Mouse (Mus musculus) embryonic fibroblast, embryonic 13.5 days (primary cell): Measurements from ENCODE around the gene Slc35e3. TPM values are rescaled to one million over a fixed set of nuclear protein-coding genes. Genes with fewer than 3 reads are reported as not detected.

Experiments
- H3K27ac ChIP-seq: 2 replicates; pipeline ENCODE4 v1.5.1; 2012; ENCODE audit warnings: low read length, control low read depth, inconsistent platforms; ENCODE audit not compliant: insufficient read depth
- H3K4me1 ChIP-seq: 2 replicates; pipeline ENCODE4 v1.6.1; 2011; ENCODE audit warnings: low read length; ENCODE audit not compliant: control insufficient read depth, insufficient read depth
- H3K4me3 ChIP-seq: 2 replicates; pipeline ENCODE4 v1.5.1; 2011; ENCODE audit warnings: mild to moderate bottlenecking, control low read depth, low read length; ENCODE audit not compliant: insufficient read depth
- CTCF ChIP-seq: IDR thresholded peaks from 2 replicates; pipeline ENCODE4 v1.5.1; 2011; ENCODE audit warnings: mild to moderate bottlenecking, control low read depth, low read length, moderate library complexity, borderline replicate concordance; ENCODE audit not compliant: insufficient read depth
- POLR2A ChIP-seq: IDR thresholded peaks from 2 replicates; pipeline ENCODE4 v1.6.1; 2011; ENCODE audit warnings: low read depth, mild to moderate bottlenecking, control low read depth, low read length, moderate library complexity
- polyA plus RNA-seq: library from polyadenylated mRNA; stranded (reverse); fragments of >200 nt; gene quantifications from 2 replicates; pipeline ENCODE4 v1.2.4, GENCODE M21; 2011; ENCODE audit warnings: low read depth; ENCODE audit not compliant: missing spikeins, insufficient read length

The Slc35e3 gene
- polyA plus RNA-seq, 1 experiment = 28.9 TPM

- Histone ChIP-seq H3K27ac (no peak overlapping the region), H3K4me3 (no peak overlapping the region), H3K4me1 (no peaks in the 10 kb centered on the region)
- TF ChIP-seq POLR2A (no peak), CTCF (no peak)
These were observed 45.7 kb downstream of the Slc35e3 start for GRCm38 (mm10) chr10:117700450-117700849.

- TF ChIP-seq CTCF (no peak), POLR2A (no peak)
- Histone ChIP-seq H3K4me3 (no peak overlapping the region), H3K4me1 (no peaks in the 10 kb centered on the region), H3K27ac (no peak overlapping the region)
These were observed 46.3 kb downstream of the Slc35e3 start for GRCm38 (mm10) chr10:117699914-117700313.

- H3K27ac ChIP-seq = no peak overlapping the region
- no peak for TF ChIP-seq POLR2A
- H3K4me3 ChIP-seq = no peak overlapping the region
- no peaks in the 10 kb centered on the region for H3K4me1 ChIP-seq
These were observed 47.6 kb downstream of the Slc35e3 start for GRCm38 (mm10) chr10:117698313-117699138.

- Histone ChIP-seq H3K27ac (no peak overlapping the region), H3K4me3 (no peak overlapping the region), H3K4me1 (no peaks in the 10 kb centered on the region)
- TF ChIP-seq CTCF (no peak), POLR2A (no peak)
These were observed 48.5 kb downstream of the Slc35e3 start for GRCm38 (mm10) chr10:117697561-117698115.

- TF ChIP-seq POLR2A (no peak), CTCF (no peak)
- H3K4me1 ChIP-seq = no peaks in the 10 kb centered on the region
- H3K4me3 ChIP-seq = no peak overlapping the region
- H3K27ac ChIP-seq = no peak overlapping the region
These were observed 49.2 kb downstream of the Slc35e3 start for GRCm38 (mm10) chr10:117696827-117697560.

GRCm38 (mm10) chr10:117696021-117696826 is 49.9 kb downstream of the Slc35e3 start:
- no peak overlapping the region for H3K27ac ChIP-seq
- H3K4me1 ChIP-seq = no peaks in the 10 kb centered on the region
- TF ChIP-seq CTCF (no peak), POLR2A (no peak)

GRCm38 (mm10) chr10:117695605-117696004 is 50.6 kb downstream of the Slc35e3 start:
- TF ChIP-seq POLR2A = no peak
- no peak for TF ChIP-seq CTCF
- Histone ChIP-seq H3K27ac (no peak overlapping the region), H3K4me1 (no peaks in the 10 kb centered on the region), H3K4me3 (no peak overlapping the region)

More at GRCm38 (mm10) chr10:117696021-117696826, 49.9 kb downstream of the Slc35e3 start:
- no peak overlapping the region for H3K4me3 ChIP-seq

GRCm38 (mm10) chr10:117695027-117695426 is 51.1 kb downstream of the Slc35e3 start:
- TF ChIP-seq POLR2A (no peak), CTCF (no peak)

GRCm38 (mm10) chr10:117694255-117694953 is 51.8 kb downstream of the Slc35e3 start:
- Histone ChIP-seq H3K27ac (no peak overlapping the region), H3K4me3 (no peak overlapping the region), H3K4me1 (no peaks in the 10 kb centered on the region)
- TF ChIP-seq CTCF (no peak), POLR2A (no peak)

More at GRCm38 (mm10) chr10:117695027-117695426, 51.1 kb downstream of the Slc35e3 start:
- Histone ChIP-seq H3K4me1 (no peaks in the 10 kb centered on the region), H3K4me3 (no peak overlapping the region), H3K27ac (no peak overlapping the region)
